Mouse (Mus musculus): Measurements from ENCODE around the gene Galnt3. TPM values are rescaled to one million over a fixed set of nuclear protein-coding genes. Genes with fewer than 3 reads are reported as not detected.

The Galnt3 gene
- total RNA-seq, 2 experiments from 2014 or later = 4.8 to 6.0 TPM

Other genes starting within 250 kb of the Galnt3 start
- gene Ttc21b, start 131.6 kb upstream of the Galnt3 start, total RNA-seq (2021) = 10 to 100 TPM; 10.9 to 12.0 TPM